Comparison of ENCODE assay signal across 10 mouse cellular contexts in the genomic region with DNA sequence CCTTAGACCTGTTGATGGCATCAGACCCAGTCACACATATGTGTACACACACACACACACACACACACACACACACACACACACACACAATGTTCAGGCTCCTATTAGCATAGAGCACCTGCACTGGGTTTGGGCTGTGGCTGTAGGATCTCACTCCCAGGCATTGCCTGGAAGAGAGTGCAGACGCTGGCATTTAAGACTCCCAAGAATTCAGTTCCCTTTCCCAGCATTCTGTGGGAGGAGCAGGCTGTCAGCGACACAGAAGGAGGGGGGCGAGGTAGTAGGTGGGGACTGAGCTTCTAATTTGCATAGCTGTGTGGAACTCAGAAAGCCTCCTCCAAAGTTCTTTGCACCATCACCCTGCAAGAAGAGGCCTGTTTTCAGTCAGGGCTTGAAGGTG.
DNase-seq lines count a peak whose midpoint lies in the region; ATAC-seq and TF ChIP-seq lines count a peak whose summit lies in the region.
"Had no signal": no experiment of that assay in that cellular context is flagged by ENCODE, and none has a peak within 500 bp of the region (broad histone marks: within the 10 kb centered on the region; RNA-seq: fewer than 3 reads in every experiment).

No protein-coding gene starts in this region.

- peak; percentile 88 for ATAC-seq in forebrain, postnatal 0 days
- ATAC-seq in monocyte, adult 5-6 weeks (replicated peaks; ENCODE audit: insufficient number of reproducible peaks, low FRiP score, low TSS enrichment, poor library complexity, severe bottlenecking), result no peak

- no peak overlapping the region for H3K27ac ChIP-seq in forebrain, postnatal 0 days (ENCODE audit: low read depth, low read length)
- H3K27ac ChIP-seq: embryonic facial prominence, embryonic 13.5 days; lung, embryonic 15.5 days had no signal

- H3K4me2 ChIP-seq in forebrain, postnatal 0 days (ENCODE audit: low read depth), result no peak overlapping the region
- H3K4me2 ChIP-seq: embryonic facial prominence, embryonic 13.5 days; lung, embryonic 15.5 days had no signal

- no peak overlapping the region for H3K9ac ChIP-seq in forebrain, postnatal 0 days
- H3K9ac ChIP-seq: embryonic facial prominence, embryonic 13.5 days; lung, embryonic 15.5 days had no signal

- TF ChIP-seq CTCF in forebrain, postnatal 0 days (IDR thresholded peaks at IDR 0.05; ENCODE audit: low read depth), result no peak

- 3% methylated on average over 3 of the region's 3 CpGs for WGBS in forebrain, postnatal 0 days

- H3K9me3 ChIP-seq in forebrain, postnatal 0 days (ENCODE audit: low read length), result no peaks in the 10 kb centered on the region
- H3K9me3 ChIP-seq: embryonic facial prominence, embryonic 13.5 days; lung, embryonic 15.5 days had no signal

- H3K27me3 ChIP-seq in forebrain, postnatal 0 days (ENCODE audit: insufficient read depth, low read length), result no peaks in the 10 kb centered on the region
- H3K27me3 ChIP-seq: embryonic facial prominence, embryonic 13.5 days; lung, embryonic 15.5 days had no signal

- no peaks in the 10 kb centered on the region for H3K4me1 ChIP-seq in forebrain, postnatal 0 days (ENCODE audit: insufficient read depth)
- H3K4me1 ChIP-seq: lung, embryonic 15.5 days had no signal

- H3K36me3 ChIP-seq in forebrain, postnatal 0 days (ENCODE audit: insufficient read depth), result no peaks in the 10 kb centered on the region
- H3K36me3 ChIP-seq: embryonic facial prominence, embryonic 13.5 days; lung, embryonic 15.5 days had no signal

- DNase-seq in heart, adult 11 months, result peak; percentile 89
- no peak for DNase-seq in heart, adult 8-10 months (ENCODE audit: low spot score)
- peak; percentile 5 for DNase-seq in ES-CJ7 (ENCODE audit: low read depth, low spot score)
- peak; percentile 46 for DNase-seq in forebrain, postnatal 0 days
- DNase-seq in left cerebral cortex, adult 8-10 months (ENCODE audit: low spot score in 2 of 2), result peak; percentile 18 to 87
- peak; percentile 71 to 83 for DNase-seq in right cerebral cortex, postnatal 36 days (ENCODE audit: low spot score in 2 of 2)
- DNase-seq in thymus, postnatal 36 days, result no peak

- no peak overlapping the region for H3K4me3 ChIP-seq in forebrain, postnatal 0 days (ENCODE audit: low read depth, low read length)
- H3K4me3 ChIP-seq: embryonic facial prominence, embryonic 13.5 days; lung, embryonic 15.5 days had no signal

Comparison
In these comparisons a context has a peak if more than half of its experiments do, and no peak if none do; other contexts are left out.
1. DNase-seq: peak in heart, adult 11 months (single experiment), ES-CJ7 (single experiment), forebrain, postnatal 0 days (single experiment), left cerebral cortex, adult 8-10 months (2 of 2) and right cerebral cortex, postnatal 36 days (2 of 2); none in heart, adult 8-10 months (single experiment) and thymus, postnatal 36 days (0 of 2).